Mouse (Mus musculus) small intestine, adult 2 months (tissue): ENCODE data around the gene Gria1. TPM values are rescaled to one million over a fixed set of nuclear protein-coding genes. Genes with fewer than 3 reads are reported as not detected.

Experiments
- H3K27ac ChIP-seq: fragments of 200-500 bp; 2 replicates; pipeline ENCODE4 v1.5.1; 2012; ENCODE audit warnings: low read depth, low read length, control low read depth, inconsistent platforms; ENCODE audit not compliant: insufficient read depth
- H3K27me3 ChIP-seq: fragments of 200-500 bp; 2 replicates; pipeline ENCODE4 v1.6.1; 2012; ENCODE audit warnings: mild to moderate bottlenecking, moderate library complexity, low read length, inconsistent platforms; ENCODE audit not compliant: control insufficient read depth, insufficient read depth
- H3K36me3 ChIP-seq: fragments of 200-500 bp; 2 replicates; pipeline ENCODE4 v1.6.1; 2012; ENCODE audit warnings: mild to moderate bottlenecking, low read length, control low read depth, inconsistent platforms; ENCODE audit not compliant: control insufficient read depth, insufficient read depth
- H3K4me1 ChIP-seq: fragments of 200-500 bp; 2 replicates; pipeline ENCODE4 v1.6.1; 2012; ENCODE audit warnings: low read length, inconsistent platforms, mixed read lengths; ENCODE audit not compliant: control insufficient read depth, insufficient read depth, insufficient read length
- H3K4me3 ChIP-seq: fragments of 200-500 bp; 2 replicates; pipeline ENCODE4 v1.5.1; 2012; ENCODE audit warnings: low read depth, mild to moderate bottlenecking, control low read depth, inconsistent platforms, low read length, moderate library complexity
- CTCF ChIP-seq: fragments of 200-500 bp; IDR thresholded peaks from 2 replicates; pipeline ENCODE4 v1.5.1; 2012; ENCODE audit warnings: low read depth, mild to moderate bottlenecking, control low read depth, inconsistent platforms, low read length, moderate library complexity, mixed read lengths; ENCODE audit not compliant: insufficient replicate concordance, insufficient read length; ENCODE audit errors: extremely low read depth
- POLR2A ChIP-seq: fragments of 200-500 bp; IDR thresholded peaks from 2 replicates; pipeline ENCODE4 v1.6.1; 2012; ENCODE audit warnings: low read depth, mild to moderate bottlenecking, control low read depth, inconsistent platforms, low read length, moderate library complexity
- WGBS: fragments of 180-500 bp; shearing (Covaris S2); methylation state at CpG from one replicate; pipeline ENCODE4 v1.1.7; 2018; 5-methylcytosine and 5-hydroxymethylcytosine counted together
- polyA plus RNA-seq: library from polyadenylated mRNA; depleted of rRNA; stranded (reverse); fragments of >200 nt; gene quantifications from 2 replicates; pipeline ENCODE4 v1.2.3, GENCODE M21; 2012

Gene Gria1
- polyA plus RNA-seq, 1 experiment, result 0.08 TPM

- no peaks in the 10 kb centered on the region for H3K36me3 ChIP-seq
- TF ChIP-seq CTCF (no peak), POLR2A (no peak)
- no peaks in the 10 kb centered on the region for H3K4me1 ChIP-seq
- H3K27me3 ChIP-seq, result no peaks in the 10 kb centered on the region
- H3K27ac ChIP-seq, result no peak overlapping the region
- 66% methylated on average over 5 of the region's 5 CpGs for WGBS
- no peak overlapping the region for H3K4me3 ChIP-seq
These were observed 92.6 kb downstream of the Gria1 start for GRCm38 (mm10) chr11:57103751-57104254.

GRCm38 (mm10) chr11:57105683-57106082 is 94.5 kb downstream of the Gria1 start:
- Histone ChIP-seq H3K36me3 (no peaks in the 10 kb centered on the region), H3K4me1 (no peaks in the 10 kb centered on the region), H3K27ac (no peak overlapping the region), H3K4me3 (no peak overlapping the region), H3K27me3 (no peaks in the 10 kb centered on the region)
- no peak for TF ChIP-seq POLR2A
- TF ChIP-seq CTCF, result no peak
- WGBS, result 69% methylated on average over 3 of the region's 3 CpGs

GRCm38 (mm10) chr11:57112386-57112785 is 101.2 kb downstream of the Gria1 start:
- H3K27me3 ChIP-seq, result no peaks in the 10 kb centered on the region
- no peak overlapping the region for H3K4me3 ChIP-seq
- no peaks in the 10 kb centered on the region for H3K4me1 ChIP-seq
- no peak for TF ChIP-seq POLR2A
- TF ChIP-seq CTCF, result no peak
- WGBS, result 84% methylated on average over 8 of the region's 8 CpGs
- H3K36me3 ChIP-seq, result no peaks in the 10 kb centered on the region
- H3K27ac ChIP-seq, result no peak overlapping the region

- H3K27ac ChIP-seq, result no peak overlapping the region
- no peak for TF ChIP-seq POLR2A
- TF ChIP-seq CTCF, result no peak
- no peaks in the 10 kb centered on the region for H3K4me1 ChIP-seq
- H3K4me3 ChIP-seq, result no peak overlapping the region
- H3K36me3 ChIP-seq, result no peaks in the 10 kb centered on the region
- H3K27me3 ChIP-seq, result no peaks in the 10 kb centered on the region
- WGBS, result 85% methylated on average over 5 of the region's 5 CpGs
These were observed 103.2 kb downstream of the Gria1 start for GRCm38 (mm10) chr11:57114410-57114809.

GRCm38 (mm10) chr11:57127066-57127465 is 115.9 kb downstream of the Gria1 start:
- Histone ChIP-seq H3K27me3 (no peaks in the 10 kb centered on the region), H3K27ac (no peak overlapping the region), H3K4me1 (no peaks in the 10 kb centered on the region), H3K4me3 (no peak overlapping the region), H3K36me3 (no peaks in the 10 kb centered on the region)
- TF ChIP-seq POLR2A (no peak), CTCF (no peak)
- 72% methylated on average over 8 of the region's 8 CpGs for WGBS

DNA sequence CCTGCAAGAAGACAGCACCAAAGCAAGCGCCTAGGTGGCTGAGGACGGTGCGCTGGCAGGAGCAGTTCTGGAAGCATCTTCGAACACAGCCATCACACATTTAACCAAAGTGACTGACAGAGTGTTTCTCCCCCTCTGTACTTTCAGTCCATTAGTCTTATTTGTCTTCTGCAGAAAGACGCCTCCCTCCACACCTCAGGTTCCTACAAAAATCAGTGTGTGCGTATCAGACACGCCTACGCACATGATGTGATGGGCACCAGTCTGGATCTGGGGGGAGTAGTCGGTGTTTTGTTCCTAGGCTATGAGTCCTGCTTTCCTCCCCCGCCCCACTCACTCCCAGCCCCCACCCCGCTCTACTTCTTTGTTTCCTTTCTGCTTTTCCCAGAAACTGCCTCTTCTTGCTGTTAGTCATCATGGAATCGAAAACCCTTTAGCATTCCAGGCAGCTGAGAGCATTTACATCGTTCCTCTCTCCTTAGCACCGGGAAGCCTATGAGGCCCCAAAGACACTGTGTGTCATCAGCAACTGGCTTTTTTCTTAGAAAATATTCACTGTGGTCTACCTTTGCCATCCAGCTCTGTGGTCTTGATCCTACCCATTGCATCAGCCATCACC is 129.1 kb downstream of the Gria1 start:
- 80% methylated on average over 14 of the region's 14 CpGs for WGBS
- H3K27ac ChIP-seq, result no peak overlapping the region

DNA sequence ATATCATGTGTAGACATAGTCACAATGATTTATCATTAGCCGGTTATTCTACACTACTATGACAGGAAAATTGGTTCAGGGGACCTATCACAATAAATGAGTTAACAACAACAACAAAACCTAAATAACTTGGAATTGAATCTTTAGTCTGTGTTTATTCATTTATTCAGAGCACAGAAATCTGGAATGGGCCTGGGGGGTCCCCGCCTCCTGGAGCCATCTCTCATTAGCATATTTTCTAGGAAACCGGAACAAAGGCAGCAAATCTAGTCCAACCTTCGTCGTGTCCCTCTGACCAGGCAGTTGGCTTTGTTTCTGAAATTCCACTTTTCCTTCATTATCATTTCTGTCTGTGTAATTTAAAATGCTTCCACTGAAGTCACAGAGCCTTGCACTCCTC is 132.5 kb downstream of the Gria1 start:
- no peak overlapping the region for H3K27ac ChIP-seq
- 77% methylated on average over 5 of the region's 5 CpGs for WGBS

More for the DNA sequence above, 129.1 kb downstream of the Gria1 start:
- no peak for TF ChIP-seq CTCF
- no peak for TF ChIP-seq POLR2A
- H3K27me3 ChIP-seq, result no peaks in the 10 kb centered on the region
- H3K36me3 ChIP-seq, result no peaks in the 10 kb centered on the region
- no peak overlapping the region for H3K4me3 ChIP-seq
- no peaks in the 10 kb centered on the region for H3K4me1 ChIP-seq

More for the DNA sequence above, 132.5 kb downstream of the Gria1 start:
- Histone ChIP-seq H3K27me3 (no peaks in the 10 kb centered on the region), H3K4me3 (no peak overlapping the region), H3K4me1 (no peaks in the 10 kb centered on the region), H3K36me3 (no peaks in the 10 kb centered on the region)
- no peak for TF ChIP-seq POLR2A
- no peak for TF ChIP-seq CTCF
